Mouse (Mus musculus) embryonic facial prominence, embryonic 13.5 days (tissue): Measurements from ENCODE around the gene Ppp1r12a. TPM values are rescaled to one million over a fixed set of nuclear protein-coding genes. Genes with fewer than 3 reads are reported as not detected.
"Not testable (repeated sequence)": the region's sequence is repeated elsewhere in the genome, so short reads cannot be mapped to it uniquely, and the experiment has no call there.

ENCODE experiments used
- ATAC-seq: fragments of 200-750 bp; cut with Nextera tagmentation; 2 replicates; pipeline ENCODE4 v1.8.0; 2017; ENCODE audit warnings: low read depth; ENCODE audit not compliant: insufficient number of reproducible peaks, insufficient read depth, low FRiP score, low TSS enrichment
- H3K27ac ChIP-seq: fragments of 300-500 bp; sonication (generic); 2 replicates; pipeline ENCODE4 v1.5.1; 2015; ENCODE audit warnings: moderate library complexity, mild to moderate bottlenecking, inconsistent platforms
- H3K27me3 ChIP-seq: fragments of 300-500 bp; sonication (generic); 2 replicates; pipeline ENCODE4 v1.6.1; 2015; ENCODE audit warnings: mild to moderate bottlenecking, inconsistent platforms
- H3K36me3 ChIP-seq: fragments of 300-500 bp; sonication (generic); 2 replicates; pipeline ENCODE4 v1.6.1; 2015; ENCODE audit warnings: mild to moderate bottlenecking, inconsistent platforms
- H3K4me1 ChIP-seq: fragments of 300-500 bp; sonication (generic); 2 replicates; pipeline ENCODE4 v1.6.1; 2015; ENCODE audit warnings: inconsistent platforms
- H3K4me2 ChIP-seq: fragments of 300-500 bp; sonication (generic); 2 replicates; pipeline ENCODE4 v1.6.1; 2015; ENCODE audit warnings: moderate library complexity, mild to moderate bottlenecking, inconsistent platforms
- H3K4me3 ChIP-seq: fragments of 300-500 bp; sonication (generic); 2 replicates; pipeline ENCODE4 v1.5.1; 2015; ENCODE audit warnings: mild to moderate bottlenecking, inconsistent platforms
- H3K9ac ChIP-seq: fragments of 300-500 bp; sonication (generic); 2 replicates; pipeline ENCODE4 v1.6.1; 2015; ENCODE audit warnings: mild to moderate bottlenecking, inconsistent platforms
- H3K9me3 ChIP-seq: fragments of 300-500 bp; sonication (generic); 2 replicates; pipeline ENCODE4 v1.6.1; 2016; ENCODE audit warnings: inconsistent platforms
- WGBS: fragments of 180-500 bp; shearing (Covaris S2); methylation state at CpG from one replicate; pipeline ENCODE4 v1.1.7; 2015; ENCODE audit warnings: mixed read lengths; 5-methylcytosine and 5-hydroxymethylcytosine counted together
- polyA plus RNA-seq: library from polyadenylated mRNA; unstranded; fragments of >200 nt; fragmentation: Nextera tagmentation; extraction: Ambion mirVana; gene quantifications from 2 replicates; pipeline ENCODE4 v1.2.1, GENCODE M21; 2015

Ppp1r12a gene
- polyA plus RNA-seq, 1 experiment from 2014 or later = 86.3 TPM

DNA sequence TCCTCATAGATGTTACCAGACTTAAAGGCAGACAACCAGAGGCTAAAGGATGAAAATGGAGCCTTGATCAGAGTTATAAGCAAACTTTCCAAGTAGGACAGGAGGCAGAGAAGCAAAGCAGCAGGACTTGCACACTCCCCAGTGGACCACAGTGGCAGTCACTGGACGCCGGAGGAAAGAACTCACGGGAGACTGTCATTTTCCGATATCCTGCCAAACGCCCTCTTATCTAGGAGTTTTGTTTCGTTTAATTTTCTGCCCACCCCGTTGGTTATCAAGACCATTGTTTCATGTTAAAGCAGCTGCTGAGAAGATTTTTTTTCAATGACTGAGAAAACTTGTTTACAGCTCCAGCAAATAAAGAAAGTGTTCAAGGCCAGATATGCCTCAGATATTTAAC lies 115.2 kb downstream of the Ppp1r12a start:
- Histone ChIP-seq H3K9me3 (no peaks in the 10 kb centered on the region), H3K9ac (no peak overlapping the region), H3K4me2 (no peak overlapping the region), H3K4me1 (no peaks in the 10 kb centered on the region), H3K27ac (no peak overlapping the region), H3K27me3 (no peaks in the 10 kb centered on the region), H3K4me3 (no peak overlapping the region), H3K36me3 (peaks cover 47% of the 10 kb centered on the region)
- ATAC-seq = no peak
- 78% methylated on average over 7 of the region's 7 CpGs for WGBS

DNA sequence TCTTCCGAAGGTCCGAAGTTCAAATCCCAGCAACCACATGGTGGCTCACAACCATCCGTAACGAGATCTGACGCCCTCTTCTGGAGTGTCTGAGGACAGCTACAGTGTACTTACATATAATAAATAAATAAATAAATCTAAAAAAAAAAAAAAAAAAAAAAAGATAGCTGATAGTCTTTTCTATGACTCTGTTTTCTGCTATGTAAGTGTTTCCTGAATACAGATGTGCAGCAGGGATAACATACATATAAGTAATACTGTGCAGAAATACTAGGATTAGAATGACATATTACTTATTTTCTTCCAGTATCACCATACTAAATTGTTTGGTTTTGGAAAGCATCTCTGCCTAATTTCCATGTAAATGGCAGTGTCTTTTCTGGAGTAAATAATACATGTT lies 119.1 kb downstream of the Ppp1r12a start:
- not testable (repeated sequence) for ATAC-seq, H3K4me1 ChIP-seq, H3K9me3 ChIP-seq, H3K27ac ChIP-seq, H3K27me3 ChIP-seq, H3K4me3 ChIP-seq, H3K9ac ChIP-seq, H3K4me2 ChIP-seq
- peaks cover 31% of the 10 kb centered on the region for H3K36me3 ChIP-seq
- WGBS = 90% methylated on average over 4 of the region's 5 CpGs

DNA sequence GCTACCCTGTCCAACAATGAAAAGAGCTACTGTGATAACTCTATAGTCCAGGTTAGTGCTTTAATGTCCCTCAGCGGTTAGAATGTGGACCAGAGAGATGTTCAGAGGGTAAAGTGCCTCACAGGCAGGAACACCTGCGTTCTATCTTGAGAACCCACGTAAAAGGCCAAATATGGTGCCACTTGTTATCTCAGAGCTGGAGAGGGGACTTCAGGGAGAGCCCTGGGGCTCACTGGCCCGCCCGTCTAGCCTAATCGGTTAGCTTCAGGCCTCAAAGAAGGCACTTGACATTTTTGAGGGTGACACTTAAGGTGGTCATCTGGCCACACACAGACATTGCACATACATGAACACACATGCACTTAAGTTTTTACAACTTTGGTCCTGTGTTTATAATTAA lies 120.4 kb downstream of the Ppp1r12a start:
- Histone ChIP-seq H3K27ac (no peak overlapping the region), H3K4me1 (no peaks in the 10 kb centered on the region), H3K4me3 (no peak overlapping the region), H3K9me3 (no peaks in the 10 kb centered on the region), H3K4me2 (no peak overlapping the region), H3K27me3 (no peaks in the 10 kb centered on the region), H3K9ac (no peak overlapping the region), H3K36me3 (peaks cover 26% of the 10 kb centered on the region)
- 92% methylated on average over 6 of the region's 6 CpGs for WGBS
- ATAC-seq = no peak

DNA sequence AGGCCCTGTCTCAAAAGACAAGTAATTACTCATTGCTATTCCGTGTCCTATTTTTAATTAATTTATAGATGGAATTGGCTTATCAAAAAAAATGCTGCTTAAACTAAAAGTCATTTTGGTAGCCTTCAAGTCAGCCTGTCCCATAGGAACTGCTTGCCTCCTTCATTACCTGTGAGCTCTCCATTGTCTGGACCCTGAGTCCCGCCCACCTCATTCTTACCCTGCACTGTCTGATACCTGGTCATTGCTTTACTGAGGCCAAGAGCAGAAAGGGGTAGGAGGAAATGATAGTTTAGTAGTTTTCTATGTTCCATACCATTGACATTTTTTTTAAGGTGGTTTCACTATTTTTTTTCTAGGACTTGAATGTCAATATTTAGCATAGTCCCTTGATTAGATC lies 121.4 kb downstream of the Ppp1r12a start:
- no peak overlapping the region for H3K27ac ChIP-seq
- H3K4me2 ChIP-seq = no peak overlapping the region
- peaks cover 19% of the 10 kb centered on the region for H3K36me3 ChIP-seq
- no peak overlapping the region for H3K4me3 ChIP-seq
- H3K9me3 ChIP-seq = no peaks in the 10 kb centered on the region
- 93% methylated on average over 2 of the region's 2 CpGs for WGBS
- no peaks in the 10 kb centered on the region for H3K4me1 ChIP-seq
- 0 out of 2 replicates have a peak, but pooled peaks have one; percentile 56 for ATAC-seq
- no peaks in the 10 kb centered on the region for H3K27me3 ChIP-seq
- H3K9ac ChIP-seq = no peak overlapping the region

DNA sequence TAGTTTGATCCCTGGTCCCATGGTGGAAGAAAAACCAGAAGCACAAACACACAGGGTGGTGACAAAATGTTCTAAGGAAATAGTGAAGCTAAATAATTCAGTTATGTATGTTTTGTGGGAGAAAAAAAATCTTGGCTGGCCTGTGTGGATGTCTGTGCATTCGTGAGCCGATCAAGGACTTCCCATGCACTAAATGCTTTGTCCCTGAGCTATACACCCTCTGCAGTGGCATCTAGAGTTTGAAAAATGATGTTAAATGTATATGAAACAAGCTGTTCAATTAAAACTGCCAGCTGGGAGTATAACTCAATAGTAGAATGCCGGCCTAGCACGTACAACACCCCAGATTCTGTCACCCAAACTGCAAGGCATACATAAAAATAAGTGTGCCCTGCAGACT lies 121.8 kb downstream of the Ppp1r12a start:
- Histone ChIP-seq H3K9me3 (no peaks in the 10 kb centered on the region), H3K4me1 (no peaks in the 10 kb centered on the region), H3K36me3 (peaks cover 19% of the 10 kb centered on the region), H3K27me3 (no peaks in the 10 kb centered on the region), H3K9ac (no peak overlapping the region), H3K27ac (no peak overlapping the region), H3K4me3 (no peak overlapping the region), H3K4me2 (no peak overlapping the region)
- no peak for ATAC-seq
- WGBS = 88% methylated on average over 4 of the region's 4 CpGs

DNA sequence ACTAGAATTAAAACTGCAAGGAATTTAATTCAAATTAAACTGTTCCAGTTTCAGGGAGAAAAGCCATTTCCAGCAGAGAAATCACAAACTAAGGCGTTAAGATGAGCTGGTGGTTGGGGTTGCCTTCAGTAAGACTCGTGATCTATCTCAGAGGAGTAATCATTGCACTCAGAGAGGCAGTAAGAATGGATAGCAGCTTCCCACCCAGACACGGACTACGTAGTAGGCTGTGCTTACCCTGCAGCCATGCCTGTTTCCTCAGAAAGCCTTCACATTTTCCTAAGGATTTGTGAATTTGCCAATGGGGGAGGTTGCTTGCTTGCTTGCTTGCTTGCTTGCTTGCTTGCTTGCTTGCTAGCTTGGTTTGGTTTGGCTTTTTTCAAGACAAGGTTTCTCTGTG lies 122.5 kb downstream of the Ppp1r12a start:
- WGBS = 80% methylated on average over 4 of the region's 4 CpGs

DNA sequence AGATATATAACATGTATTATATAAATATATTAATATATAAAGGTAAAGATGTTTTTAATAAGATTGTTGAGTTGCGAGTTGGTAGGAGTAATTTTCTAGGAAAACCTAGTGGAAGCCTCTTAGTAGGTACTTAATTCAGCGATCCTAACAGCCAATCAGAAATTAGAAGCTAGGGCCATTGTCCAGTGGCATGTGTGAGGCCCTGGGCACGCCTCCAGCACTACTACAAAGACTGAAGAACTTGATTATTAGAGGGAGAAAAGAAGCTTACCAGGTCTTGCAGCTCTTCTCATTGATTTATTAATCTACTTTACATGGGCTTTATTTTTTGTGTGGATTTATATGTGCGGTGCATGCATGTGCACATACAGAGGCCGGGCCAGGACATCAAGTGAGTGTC lies 123.0 kb downstream of the Ppp1r12a start:
- Histone ChIP-seq H3K27me3 (no peaks in the 10 kb centered on the region), H3K4me2 (no peak overlapping the region), H3K4me1 (no peaks in the 10 kb centered on the region), H3K27ac (no peak overlapping the region), H3K4me3 (no peak overlapping the region), H3K9me3 (no peaks in the 10 kb centered on the region), H3K36me3 (peaks cover 15% of the 10 kb centered on the region), H3K9ac (no peak overlapping the region)
- WGBS = 90% methylated on average over 5 of the region's 5 CpGs
- no peak for ATAC-seq

More for the DNA sequence above, 122.5 kb downstream of the Ppp1r12a start:
- Histone ChIP-seq H3K9me3 (no peaks in the 10 kb centered on the region), H3K36me3 (peaks cover 19% of the 10 kb centered on the region), H3K4me1 (no peaks in the 10 kb centered on the region), H3K4me3 (no peak overlapping the region), H3K4me2 (no peak overlapping the region), H3K27me3 (no peaks in the 10 kb centered on the region), H3K9ac (no peak overlapping the region), H3K27ac (no peak overlapping the region)
- ATAC-seq = no peak

DNA sequence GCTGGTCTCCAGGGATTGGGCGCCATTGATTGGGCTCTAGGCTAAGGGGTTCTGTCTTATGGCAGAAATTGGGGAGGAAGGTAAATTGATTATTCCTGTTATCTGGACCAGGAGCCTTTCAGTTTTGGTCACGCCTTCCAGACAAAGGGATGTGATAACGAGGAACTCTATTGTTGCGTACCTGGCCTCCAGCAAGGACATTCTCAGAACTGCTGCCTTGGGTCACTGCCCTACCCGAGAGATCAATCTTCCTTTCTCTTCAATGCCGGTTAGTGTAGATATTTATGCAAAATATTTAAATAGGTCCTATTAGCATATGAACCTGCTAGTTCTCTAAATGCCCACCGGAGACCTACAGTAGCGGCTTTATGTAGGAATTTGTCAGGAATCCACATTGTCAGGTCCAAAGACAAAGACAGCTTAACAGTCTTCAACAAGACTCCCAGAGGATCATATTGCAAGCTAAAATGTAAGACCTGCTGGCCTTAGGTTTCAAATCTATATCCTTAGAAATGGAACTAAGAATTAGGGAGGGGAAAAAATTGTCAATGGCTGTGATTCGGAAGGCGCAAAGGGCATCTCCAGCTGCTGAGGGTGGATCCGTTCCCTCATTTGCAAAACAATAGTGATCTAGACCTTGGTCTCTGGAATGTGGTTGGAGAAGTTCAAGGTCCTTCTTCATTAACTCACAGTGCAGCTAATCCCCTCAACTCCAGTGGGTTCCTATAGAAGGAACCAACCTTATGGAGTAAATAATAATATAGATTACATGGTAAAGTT lies 124.9 kb downstream of the Ppp1r12a start:
- no peak overlapping the region for H3K27ac ChIP-seq
- H3K4me2 ChIP-seq = no peak overlapping the region
- H3K4me1 ChIP-seq = no peaks in the 10 kb centered on the region
- 74% methylated on average over 11 of the region's 11 CpGs for WGBS
- no peak overlapping the region for H3K9ac ChIP-seq
- H3K4me3 ChIP-seq = no peak overlapping the region
- no peaks in the 10 kb centered on the region for H3K27me3 ChIP-seq
- H3K9me3 ChIP-seq = no peaks in the 10 kb centered on the region
- no peak for ATAC-seq
- H3K36me3 ChIP-seq = peaks cover 6% of the 10 kb centered on the region; the same call in 1 of the 2 replicates

DNA sequence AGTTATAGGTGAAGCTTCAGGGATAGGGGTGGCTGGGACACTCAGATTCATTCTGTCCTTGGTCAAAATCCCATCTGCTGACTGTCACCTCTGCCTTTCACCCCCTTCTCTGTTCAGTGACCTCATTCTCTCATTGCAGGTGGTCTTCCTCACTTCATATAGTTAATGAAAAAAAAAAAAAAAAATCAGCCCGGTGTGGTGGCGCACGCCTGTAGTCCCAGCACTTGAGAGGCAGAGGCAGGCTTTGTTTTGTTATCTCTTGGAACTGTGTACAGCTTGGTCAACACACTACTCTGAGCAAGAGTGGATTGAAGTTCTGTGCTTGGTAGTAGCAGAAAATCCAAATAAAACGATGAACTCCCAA lies 125.4 kb downstream of the Ppp1r12a start:
- no peaks in the 10 kb centered on the region for H3K9me3 ChIP-seq
- H3K27ac ChIP-seq = no peak overlapping the region
- no peak overlapping the region for H3K4me2 ChIP-seq
- no peak overlapping the region for H3K4me3 ChIP-seq
- no peak overlapping the region for H3K9ac ChIP-seq
- no peaks in the 10 kb centered on the region for H3K27me3 ChIP-seq
- H3K4me1 ChIP-seq = no peaks in the 10 kb centered on the region
- ATAC-seq = no peak
- WGBS = 88% methylated on average over 4 of the region's 4 CpGs
- H3K36me3 ChIP-seq = no peaks in the 10 kb centered on the region

DNA sequence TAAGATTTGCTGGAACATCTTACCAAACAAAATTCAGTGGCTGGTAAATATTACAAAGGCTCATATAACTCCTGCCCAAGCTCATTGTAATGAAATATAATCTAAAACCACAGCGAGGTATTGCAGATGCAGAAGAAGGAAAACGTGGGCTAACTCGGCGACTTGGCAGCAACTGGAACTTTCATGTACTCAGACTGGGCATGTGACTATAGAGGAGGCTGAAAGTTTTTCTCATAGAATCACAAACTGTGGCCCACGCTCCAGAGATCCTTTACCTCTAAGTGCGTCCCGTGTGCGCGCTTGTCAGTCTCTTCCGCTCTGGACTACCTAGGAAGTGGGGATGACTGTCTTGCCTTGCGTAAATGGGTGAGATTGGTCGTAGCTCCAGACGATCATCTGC lies 128.1 kb downstream of the Ppp1r12a start:
- no peaks in the 10 kb centered on the region for H3K27me3 ChIP-seq
- 90% methylated on average over 13 of the region's 13 CpGs for WGBS
- H3K9ac ChIP-seq = no peak overlapping the region

DNA sequence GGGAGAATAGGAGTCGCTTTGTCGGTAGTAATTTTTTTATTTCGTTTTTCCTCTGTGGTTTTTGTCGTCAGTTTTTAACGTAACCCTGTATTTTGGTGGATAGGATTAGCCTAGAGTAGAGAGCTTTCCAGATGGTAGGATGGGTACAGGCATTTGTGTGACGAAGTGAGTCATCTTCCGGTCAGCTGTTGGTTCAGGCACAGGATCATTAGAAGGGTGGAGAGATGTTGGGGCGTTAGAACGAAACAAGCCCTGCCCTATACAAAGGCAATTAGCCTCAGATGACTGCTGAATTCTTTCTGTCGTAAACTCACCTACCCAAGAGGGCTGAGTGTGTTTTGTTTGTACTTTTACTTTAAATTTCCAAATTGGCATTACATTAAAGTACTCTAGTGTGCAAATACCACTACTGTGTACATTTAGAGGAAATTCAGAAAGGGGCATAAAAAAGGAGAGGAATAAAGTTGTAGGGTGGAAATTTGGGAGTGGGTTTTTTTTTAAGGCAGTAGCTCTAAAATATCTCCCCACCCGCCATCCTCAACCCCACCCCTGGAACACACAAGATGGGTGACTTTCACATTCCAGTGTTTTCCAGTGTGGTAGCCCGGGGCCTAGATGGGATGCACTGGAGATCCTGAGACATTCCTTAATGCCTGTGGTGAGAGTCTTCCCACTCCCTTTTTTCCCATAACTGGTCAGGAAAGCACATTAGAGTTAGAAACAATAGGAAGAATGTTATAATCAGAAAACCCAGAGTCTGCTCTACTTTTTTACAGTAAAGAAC lies 129.9 kb downstream of the Ppp1r12a start:
- no peak for ATAC-seq
- H3K4me1 ChIP-seq = no peaks in the 10 kb centered on the region
- H3K27me3 ChIP-seq = no peaks in the 10 kb centered on the region
- no peak overlapping the region for H3K9ac ChIP-seq
- no peak overlapping the region for H3K27ac ChIP-seq
- no peaks in the 10 kb centered on the region for H3K36me3 ChIP-seq
- H3K9me3 ChIP-seq = no peaks in the 10 kb centered on the region
- 78% methylated on average over 12 of the region's 12 CpGs for WGBS
- H3K4me2 ChIP-seq = no peak overlapping the region
- no peak overlapping the region for H3K4me3 ChIP-seq

More for the DNA sequence above, 128.1 kb downstream of the Ppp1r12a start:
- Histone ChIP-seq H3K4me2 (no peak overlapping the region), H3K27ac (no peak overlapping the region), H3K36me3 (no peaks in the 10 kb centered on the region), H3K4me3 (no peak overlapping the region), H3K4me1 (no peaks in the 10 kb centered on the region), H3K9me3 (no peaks in the 10 kb centered on the region)
- no peak for ATAC-seq

DNA sequence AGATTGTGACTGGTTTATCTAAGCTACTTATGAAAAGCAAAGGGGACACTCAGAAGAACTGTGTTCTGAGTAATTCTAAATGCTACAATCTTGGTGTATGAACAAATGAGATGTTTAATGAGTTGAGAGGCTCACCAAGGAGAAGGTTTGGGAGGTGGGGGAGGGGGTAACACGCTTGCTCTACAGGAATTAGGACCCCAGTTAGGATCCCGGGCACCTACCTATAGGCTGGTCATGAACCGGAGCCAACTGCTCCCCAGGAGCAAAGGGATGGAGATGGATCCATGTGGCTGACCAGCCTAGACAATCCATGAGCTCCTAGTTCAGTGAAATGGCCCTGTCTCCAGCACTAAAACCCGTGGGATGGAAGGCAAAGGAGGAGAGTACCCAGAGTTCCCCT lies 130.7 kb downstream of the Ppp1r12a start:
- no peak overlapping the region for H3K4me3 ChIP-seq
- no peaks in the 10 kb centered on the region for H3K27me3 ChIP-seq
- no peak overlapping the region for H3K4me2 ChIP-seq
- no peaks in the 10 kb centered on the region for H3K36me3 ChIP-seq
- no peaks in the 10 kb centered on the region for H3K4me1 ChIP-seq
- no peak overlapping the region for H3K9ac ChIP-seq
- H3K27ac ChIP-seq = no peak overlapping the region
- no peak for ATAC-seq
- no peaks in the 10 kb centered on the region for H3K9me3 ChIP-seq
- 86% methylated on average over 4 of the region's 4 CpGs for WGBS
